Mouse (Mus musculus) left cerebral cortex, adult 18-20 months (tissue): ENCODE measurements around the gene Saa4. TPM values are rescaled to one million over a fixed set of nuclear protein-coding genes. Genes with fewer than 3 reads are reported as not detected.
A peak's percentile ranks its signal among the peaks of the same experiment; 100 is the strongest.
"Not testable (repeated sequence)": the region's sequence is repeated elsewhere in the genome, so short reads cannot be mapped to it uniquely, and the experiment has no call there.

Experiments used
- DNase-seq, 2 experiments: peaks; one replicate each; pipeline ENCODE4 v3.0.0; 2021 to 2022; ENCODE audit warnings: low spot score in 2 of 2, mixed read lengths in 1 of 2
- long read RNA-seq, 2 experiments: library from polyadenylated mRNA; stranded (forward); transcript quantifications; one replicate each; pipeline ENCODE4 v2.0.0; 2021
- total RNA-seq, 2 experiments: library from RNA; stranded (reverse); gene quantifications; 2 replicates each; pipeline ENCODE4 v1.2.3; 2021

Gene Saa4
- total RNA-seq, result not detected
- long read RNA-seq, experiment 1, result 0 reads
- long read RNA-seq, experiment 2, result 0 reads

DNA sequence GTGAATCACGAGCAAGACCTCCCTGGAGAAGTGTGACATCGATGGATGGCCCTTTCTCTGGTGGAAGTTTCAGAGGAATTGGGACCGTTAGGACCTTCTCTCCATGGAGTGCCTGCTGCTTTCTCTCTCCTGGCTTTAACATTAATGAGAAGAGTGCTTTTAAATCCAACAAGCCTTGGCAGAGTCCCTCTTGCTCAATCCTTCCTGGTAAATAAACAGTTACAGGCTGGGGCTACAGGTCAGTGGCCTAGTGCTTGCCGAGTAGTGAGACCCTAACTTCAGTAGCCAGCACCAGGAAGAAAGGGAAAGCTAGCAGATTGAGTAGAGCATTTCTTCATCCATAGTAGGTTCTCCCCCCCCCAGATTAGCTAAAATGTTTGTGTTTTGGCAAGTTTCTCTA, at the start of gene Saa4:
Gene Saa4 (minus strand): TSS at position 146 of the 400 bp plus-strand sequence.
- DNase-seq, result no peak

DNA sequence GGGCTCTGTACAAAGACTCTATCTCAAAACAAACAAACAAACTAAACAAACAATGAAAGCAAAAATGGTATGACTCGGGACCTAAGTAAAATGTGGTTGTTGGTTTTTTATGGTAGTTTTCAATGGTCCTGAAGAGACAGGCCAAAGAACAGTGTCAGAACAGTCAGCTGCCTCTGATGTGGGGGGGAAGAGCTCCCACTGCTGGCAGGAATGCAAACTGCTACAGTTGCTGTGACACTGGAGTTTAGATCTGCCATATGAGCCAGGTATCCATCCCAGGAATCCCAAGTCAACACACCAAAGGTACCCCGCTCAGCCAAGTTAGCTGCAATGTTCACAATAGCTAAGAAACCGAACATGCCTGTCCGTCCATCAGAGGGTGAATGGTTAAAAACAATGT, 38.3 kb upstream of the Saa4 start:
- peak; percentile 38 to 51 for DNase-seq

DNA sequence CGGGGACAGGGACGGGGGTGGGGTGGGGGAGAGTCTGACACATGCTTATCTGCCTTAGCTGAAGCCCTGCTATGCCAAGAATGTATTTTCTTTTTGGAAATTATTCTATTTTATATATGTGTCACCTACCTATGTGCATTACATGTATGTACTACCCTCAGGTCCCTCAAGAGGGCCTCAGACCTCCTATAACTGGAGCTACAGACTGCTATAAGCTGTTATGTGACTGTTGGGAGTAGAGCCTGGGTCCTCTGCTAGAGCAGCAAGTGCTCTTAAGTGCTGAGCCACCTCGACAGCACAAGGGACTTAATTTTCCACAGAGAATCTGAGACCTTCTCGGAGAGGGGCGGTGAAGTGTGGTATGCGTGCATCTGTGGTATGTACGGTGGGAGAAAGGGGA, 36.0 kb upstream of the Saa4 start:
- no peak for DNase-seq

DNA sequence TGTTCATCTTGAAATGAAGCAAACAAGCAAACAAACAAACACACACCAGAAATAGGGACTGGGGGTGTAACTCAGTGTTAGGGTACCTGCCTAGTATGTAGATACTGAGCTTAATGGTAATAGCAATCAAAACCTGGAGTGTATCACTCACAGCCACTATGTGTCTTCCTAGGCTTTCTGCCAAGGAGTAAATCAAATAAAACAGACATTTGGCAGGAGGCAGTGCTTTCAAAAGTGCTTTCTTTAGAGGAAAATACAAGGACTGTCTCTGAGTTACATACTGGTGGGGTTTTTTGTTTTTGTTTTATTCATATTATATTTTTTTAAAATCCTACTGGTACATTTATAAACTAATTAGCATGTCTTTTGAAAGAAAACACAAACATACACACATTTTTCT, 35.0 kb upstream of the Saa4 start:
- no peak for DNase-seq

DNA sequence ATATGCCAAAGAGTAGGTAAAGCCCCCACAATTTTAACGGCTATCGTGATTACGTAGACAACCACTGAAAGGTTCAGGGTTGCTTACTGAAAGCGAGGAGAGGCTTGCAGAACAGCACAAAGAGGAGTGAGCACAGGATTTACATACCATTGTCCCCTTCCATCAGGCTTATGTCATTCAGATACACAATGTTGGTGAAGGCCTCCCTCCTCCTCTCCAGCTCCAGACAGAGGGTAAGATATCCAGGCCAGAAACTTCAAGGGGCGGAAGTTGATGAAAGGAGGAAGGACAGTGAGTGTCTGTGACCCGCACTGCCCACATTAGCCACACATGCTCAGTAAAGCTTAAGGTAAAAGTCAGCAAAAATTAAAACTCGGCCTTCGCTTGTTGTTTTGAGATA, 32.3 kb upstream of the Saa4 start:
- DNase-seq, result no peak

DNA sequence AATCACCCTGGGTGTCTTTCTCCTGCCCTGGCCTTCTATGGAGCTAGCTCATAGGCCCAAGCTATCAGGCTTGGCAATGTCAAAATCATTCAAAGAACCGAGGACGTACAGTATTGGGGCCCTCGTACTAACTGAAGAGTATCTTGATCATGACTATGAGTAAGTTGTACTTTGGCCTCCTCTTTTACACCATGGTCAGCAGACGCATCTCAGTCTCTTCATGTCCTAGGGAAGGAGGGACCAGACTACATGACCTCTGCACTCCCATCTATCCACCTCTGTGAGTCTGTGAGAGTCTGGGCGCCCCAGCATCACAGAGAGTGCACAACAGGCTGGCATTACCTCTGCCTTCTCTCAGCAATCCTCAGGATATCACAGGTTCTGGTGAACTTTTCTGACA, 30.2 kb upstream of the Saa4 start:
- DNase-seq, result no peak

DNA sequence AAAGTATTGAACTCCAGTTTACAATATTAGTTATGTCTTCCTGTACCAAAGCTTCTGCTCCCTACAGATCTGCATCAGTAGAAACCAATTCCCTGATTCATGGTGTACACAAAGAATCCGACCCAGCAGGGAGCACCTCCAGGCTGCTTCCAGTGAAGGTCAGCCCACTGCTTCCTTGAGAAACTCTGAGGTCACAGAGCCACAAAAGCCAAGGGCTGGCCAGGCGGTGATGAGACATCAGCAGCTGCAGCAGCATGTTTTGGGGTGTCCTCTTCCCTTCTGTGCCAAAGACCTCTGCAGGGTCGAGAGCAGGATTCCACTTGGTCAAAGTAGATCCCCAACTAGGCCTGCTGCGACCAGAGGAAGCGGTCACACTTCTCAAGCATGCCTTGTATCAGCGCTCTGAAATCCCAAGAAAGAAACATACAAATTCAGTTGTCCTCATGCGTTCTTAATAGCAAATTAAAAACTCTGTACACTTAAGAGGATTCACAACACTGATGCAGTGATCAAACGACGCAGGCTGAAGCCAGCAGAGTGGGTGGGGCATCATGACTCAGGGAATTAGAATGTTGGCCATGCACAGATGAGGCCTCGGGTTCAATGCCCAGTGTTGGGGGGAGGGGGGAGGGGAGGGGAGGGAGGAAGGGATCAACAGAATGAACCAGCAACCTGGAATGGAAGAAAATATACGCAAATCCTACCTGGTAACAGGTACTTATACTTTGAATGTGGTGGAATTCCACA, 28.8 kb upstream of the Saa4 start:
- no peak for DNase-seq

DNA sequence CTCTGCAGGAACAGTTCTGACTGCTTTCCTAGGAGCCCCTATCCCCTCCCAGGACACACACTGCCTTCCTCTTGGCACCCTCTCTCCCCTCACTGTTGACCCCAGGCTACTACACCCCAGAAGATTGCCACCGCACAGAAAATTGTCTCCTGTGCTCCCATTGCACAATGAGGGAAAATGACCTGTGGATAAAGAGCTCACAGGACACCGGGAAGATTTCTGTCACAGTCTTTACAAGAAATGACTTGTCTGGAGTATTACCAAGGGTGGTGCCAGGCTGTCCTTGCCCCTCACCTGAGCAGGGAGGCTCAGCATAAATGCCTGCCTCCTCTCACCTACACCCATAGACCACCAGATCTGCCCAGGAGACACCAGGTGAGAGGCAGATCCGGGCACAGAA, 19.1 kb upstream of the Saa4 start, which contains the start of gene Saa2:
Gene Saa2 (plus strand): TSS at position 301 of the 400 bp plus-strand sequence.
- DNase-seq, result no peak

DNA sequence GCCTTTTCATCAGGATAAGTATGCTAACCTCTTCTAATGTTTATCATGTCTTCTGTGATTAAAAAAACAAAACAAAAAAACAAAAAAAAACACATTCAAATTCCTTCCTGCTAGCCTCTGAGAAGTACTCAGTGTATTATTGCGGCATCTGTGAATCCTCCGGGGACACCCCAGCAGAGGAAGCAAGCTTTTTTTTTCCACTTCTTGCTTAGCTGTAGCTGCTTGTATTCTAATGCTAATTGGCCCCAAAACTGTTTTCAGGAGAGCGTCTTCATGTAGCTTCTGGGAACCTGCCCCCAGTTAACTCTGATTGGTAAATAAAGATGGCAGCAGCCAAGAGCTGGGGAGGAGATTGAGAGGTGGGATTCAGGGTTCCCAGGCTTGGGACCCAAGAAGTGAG, 16.1 kb upstream of the Saa4 start:
- DNase-seq, result no peak

DNA sequence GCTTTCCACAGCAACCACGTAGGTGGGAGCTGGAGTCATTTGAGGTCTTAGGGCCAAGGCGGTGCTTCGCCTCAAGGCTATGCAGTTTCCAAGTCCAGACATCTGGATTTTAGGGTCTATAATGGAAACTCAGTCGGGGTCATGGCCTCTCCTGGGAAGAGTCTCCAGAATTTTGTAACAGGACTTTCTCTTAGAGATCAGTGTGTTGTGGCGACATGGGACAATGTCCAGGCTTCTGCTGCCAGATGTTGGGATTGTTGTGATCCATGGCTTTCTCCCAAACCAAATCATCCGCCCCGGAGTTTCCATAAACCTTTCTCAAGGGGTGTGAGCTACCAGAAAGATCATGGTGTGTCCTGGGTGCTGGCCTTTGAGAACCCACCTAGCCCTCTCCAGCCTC, 14.0 kb upstream of the Saa4 start:
- no peak for DNase-seq

DNA sequence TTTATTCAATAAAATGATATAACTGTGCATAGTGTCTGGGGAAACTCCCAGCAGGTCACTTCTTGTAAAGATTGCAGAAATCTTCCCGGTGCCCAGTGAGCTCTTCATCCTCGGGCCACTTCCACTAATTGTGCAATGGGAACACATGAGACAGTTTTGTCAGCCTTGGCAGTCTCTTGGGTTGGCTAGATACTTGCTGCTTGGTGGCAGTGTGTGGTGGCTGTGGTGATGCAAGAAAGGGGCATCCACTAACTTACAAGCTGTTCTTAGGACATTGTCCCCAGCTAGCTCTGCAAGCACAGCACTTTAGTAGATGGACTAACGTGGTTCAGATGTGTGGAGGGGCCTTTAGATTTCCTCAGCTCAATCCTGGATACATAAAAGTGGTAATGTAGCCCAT, 13.4 kb upstream of the Saa4 start:
- DNase-seq, result no peak

DNA sequence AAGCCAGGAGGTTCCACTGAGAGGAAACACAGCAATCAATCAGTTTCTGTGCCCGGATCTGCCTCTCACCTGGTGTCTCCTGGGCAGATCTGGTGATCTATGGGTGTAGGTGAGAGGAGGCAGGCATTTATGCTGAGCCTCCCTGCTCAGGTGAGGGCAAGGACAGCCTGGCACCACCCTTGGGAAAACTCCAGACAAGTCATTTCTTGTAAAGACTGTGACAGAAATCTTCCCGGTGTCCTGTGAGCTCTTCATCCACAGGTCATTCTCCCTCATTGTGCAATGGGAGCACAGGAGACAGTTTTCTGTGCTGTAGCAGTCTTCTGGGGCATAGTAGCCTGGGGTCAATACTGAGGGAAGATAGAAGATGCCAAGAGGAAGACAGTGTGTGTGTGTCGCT, 10.5 kb upstream of the Saa4 start, which contains the start of gene Saa1:
Gene Saa1 (minus strand): TSS at position 101 of the 400 bp plus-strand sequence.
- not testable (repeated sequence) for DNase-seq

DNA sequence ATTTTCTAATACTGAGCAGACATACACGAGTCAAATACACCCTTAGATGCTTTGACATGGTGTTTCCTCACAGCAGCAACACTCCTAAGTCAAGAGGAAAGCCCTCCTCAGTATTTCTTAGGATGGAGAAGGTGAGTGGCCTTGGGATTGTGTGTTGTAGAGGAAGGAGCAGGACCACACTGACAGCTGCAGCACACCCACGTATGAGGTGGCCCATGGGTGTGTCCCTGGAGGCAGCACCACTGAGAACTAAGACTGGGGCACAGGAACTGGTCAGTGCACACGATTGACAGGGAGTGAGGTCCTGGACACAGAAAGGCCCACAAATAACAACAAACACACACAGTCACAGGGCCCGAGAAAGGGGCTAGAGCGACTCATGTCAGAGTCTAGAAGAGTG, 7.6 kb upstream of the Saa4 start:
- DNase-seq, result not testable (repeated sequence)

DNA sequence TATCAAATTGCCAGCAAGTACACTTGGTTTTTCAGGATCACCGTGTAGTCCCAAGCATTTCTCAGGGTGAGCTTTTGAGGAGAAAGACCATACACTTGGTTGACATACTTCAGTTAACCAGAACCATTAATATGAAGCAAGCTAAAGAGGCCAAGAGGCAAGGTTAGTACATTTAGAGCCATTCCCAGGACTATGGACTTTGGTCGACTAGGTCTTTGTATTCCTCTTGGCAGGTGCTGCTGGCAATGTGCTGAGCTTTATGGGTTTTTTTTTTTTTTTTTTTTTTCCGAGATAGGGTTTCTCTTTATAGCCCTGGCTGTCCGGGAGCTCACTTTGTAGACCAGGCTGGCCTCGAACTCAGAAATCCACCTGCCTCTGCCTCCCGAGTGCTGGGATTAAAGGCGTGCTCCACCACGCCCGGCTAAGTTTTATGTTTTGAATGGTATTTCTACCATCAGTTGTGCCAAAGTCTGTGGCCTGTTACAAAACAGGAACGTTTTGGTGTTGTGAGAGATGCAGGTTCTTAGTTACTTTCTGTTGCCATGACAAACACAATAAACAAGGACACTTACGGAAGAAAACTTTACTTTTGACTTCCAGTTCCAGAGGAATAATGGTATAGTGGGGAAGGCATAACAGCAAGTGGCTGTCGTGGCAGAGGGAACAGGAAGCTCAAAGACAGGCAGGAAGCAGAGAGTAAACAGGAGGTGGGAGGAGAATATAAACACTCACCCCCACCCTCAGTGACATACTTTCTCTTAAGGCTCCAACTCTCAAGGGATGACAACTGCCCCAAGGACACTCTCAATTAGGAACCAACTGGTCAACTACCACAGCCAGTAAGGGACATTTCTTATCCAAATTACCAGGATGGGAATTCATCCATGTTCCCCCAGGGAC, 6.4 kb upstream of the Saa4 start:
- DNase-seq, result no peak

DNA sequence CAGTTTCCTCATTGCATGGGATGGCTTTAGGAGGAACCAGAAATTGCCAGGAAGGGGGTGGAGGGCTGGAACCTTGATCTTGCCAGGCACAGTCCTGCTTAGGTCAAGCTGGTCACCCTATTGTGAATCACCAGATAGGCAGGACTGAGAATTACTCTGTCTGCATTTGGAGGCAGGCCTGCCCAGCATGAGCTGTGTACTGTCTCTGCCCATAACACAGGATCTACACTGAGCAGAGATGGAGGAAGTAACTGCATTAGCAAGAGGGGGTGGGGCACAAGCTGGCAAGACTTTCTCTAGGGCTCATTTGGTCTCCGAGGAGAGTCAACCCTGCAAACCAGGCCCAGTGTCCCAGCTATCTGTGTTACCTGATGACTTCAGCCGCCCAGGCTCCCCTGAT, 2.6 kb upstream of the Saa4 start:
- DNase-seq, result no peak

DNA sequence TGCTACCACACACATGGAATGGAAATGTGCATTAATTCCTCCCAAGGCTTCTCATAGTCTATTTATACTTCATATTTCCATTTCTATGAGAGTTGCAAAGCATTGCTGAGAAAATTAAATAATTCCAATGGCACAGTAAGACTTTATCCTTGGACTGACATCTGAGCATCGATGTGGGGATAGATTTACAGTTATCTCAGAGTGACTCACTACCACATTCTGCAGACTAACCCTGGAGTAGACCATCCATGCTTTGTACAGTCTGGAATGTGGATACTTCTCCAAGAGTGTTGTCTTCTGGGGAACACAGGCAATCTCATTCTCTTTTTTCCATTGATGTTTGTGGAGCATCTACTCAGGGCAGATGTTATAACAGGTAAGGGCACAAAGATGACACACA, 4.8 kb downstream of the Saa4 start:
- no peak for DNase-seq

DNA sequence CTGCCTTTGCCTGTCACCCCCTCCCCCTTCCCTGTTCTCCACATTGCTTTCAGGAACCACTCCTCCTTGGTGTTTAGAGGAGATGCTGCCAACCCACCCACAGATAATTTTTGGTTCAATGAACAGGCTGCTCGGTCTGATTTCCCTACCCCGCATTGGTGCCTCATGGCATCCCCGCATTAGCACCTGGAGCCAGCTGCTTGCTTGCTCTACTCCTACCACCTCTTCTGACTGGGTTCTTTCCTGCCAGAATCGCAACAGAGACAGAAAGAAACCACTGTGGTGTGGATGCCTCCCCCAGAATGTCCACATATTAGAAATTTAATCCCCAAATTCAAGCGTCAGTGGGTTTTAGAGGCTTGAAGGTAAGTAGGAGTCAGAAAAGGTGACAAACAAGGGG, 8.0 kb downstream of the Saa4 start:
- peak in 1 of 2 experiments; percentile 17 for DNase-seq

DNA sequence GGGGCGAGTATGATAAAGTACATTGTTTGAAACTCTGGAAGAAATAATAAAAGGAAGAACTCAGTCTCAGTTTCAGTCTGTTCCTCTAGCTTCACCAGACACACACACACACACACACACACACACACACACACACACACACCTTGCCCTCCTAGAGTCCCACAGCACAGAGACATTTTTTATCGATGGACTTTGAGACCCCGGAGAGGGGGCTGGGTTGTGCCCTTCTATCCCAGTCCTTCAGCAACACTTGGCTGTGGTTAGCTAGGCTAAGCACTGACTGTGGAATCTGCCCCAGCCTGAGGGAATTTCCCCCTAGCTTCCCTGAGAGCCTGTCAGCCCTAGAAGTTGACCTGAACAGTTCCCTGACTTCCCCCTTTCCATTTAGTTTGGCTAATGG, 8.6 kb downstream of the Saa4 start:
- no peak for DNase-seq

DNA sequence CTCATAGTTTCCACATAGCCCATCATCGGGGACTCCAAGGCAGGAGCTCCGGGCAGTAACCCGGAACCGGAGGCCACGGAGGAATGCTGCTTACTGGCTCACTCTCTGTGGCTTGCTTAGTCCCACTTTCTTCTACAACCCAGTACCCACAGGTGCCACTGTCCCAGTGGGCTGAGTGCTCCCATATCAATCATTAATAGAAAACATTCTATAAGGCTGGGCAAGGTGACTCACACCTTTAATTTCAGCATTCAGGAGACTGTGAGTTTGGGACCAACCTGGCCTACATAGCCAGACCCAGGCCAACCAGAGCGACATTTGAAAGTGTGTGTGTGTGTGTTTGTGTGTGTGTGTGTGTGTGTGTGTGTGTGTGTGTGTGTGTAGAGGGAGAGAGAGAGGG, 9.0 kb downstream of the Saa4 start:
- DNase-seq, result no peak

DNA sequence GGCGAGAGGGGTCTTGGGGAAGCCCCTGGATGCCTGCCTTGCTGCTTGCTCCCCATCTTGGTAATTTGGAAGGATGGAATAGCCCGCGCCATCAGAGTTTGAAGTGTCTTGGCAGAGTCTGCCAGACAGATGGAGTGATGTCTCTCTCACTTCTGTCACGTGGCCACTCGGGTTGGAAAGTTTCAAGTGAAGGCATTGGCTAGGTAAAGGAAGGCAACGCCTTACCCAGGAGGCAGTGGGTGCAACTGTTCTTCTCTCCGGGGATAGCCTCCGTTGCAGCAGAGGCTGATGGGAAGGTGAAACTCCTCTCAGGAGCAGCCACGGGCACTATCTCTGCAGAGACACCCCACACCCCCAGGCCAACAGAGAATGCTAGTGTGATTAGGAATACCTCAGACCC, 11.9 kb downstream of the Saa4 start:
- no peak for DNase-seq

DNA sequence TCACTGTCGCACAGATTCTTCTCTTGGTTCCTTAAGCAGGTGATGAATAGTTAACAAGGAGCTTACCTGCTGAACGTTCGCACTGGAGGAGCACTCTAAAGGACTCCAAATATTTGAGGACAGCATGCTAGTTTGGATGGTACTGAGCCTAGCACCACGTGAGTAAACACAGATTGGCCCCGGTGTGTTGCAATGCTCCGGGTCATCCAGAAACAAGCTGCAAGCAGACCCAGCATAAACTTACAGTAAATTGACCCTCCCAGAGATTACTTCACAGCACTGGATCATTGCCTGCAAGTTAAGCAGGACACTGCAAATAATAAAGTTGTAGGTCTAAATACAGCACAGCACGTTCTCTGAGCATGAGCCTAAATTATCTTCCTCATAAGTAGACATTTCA, 12.9 kb downstream of the Saa4 start:
- no peak for DNase-seq

DNA sequence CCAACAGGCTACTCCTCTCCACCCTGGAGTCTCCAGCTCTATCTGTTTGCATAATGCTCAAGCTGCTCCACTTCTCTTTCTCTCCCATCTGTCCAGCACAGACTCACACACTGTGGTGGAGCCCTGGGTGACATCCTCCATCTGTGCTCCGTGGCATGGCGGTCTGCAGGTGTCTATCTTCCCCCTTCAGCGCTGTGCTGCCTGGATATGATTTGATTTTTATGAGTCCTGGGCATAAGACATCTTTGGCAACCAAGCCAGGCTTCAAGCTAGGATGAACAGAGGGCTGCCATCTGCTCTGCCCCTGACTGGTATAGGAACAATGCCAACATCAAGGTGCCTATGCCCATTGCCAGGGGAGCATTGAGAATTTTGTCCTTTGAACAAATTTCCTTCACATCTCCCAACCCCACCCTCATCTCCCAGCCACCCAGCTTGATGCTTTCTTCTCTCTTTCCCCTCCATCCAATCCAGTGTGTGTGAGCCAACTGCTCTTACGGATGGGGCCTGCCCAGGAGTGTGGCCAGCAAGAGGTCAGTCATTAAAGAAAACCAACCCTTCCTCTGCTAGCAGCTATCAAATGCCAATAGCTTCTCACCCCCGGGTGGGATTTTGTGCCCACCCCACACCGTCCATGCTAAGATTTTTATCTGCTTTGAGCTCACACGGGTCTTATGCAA, 13.7 kb downstream of the Saa4 start:
- DNase-seq, result no peak
